Mouse (Mus musculus) lung, embryonic 14.5 days (tissue): ENCODE measurements at regions not wholly inside any gene's neighbourhood (a gene's known extent, or its start where the extent isn't known, plus 50 kb on each side); places are given as distances from the start of the nearest gene placed in this dataset.

Source experiments
- ATAC-seq: fragments of 200-750 bp; cut with Nextera tagmentation; 2 replicates; pipeline ENCODE4 v1.8.0; 2017; ENCODE audit warnings: mild to moderate bottlenecking, moderate TSS enrichment, moderate library complexity; ENCODE audit not compliant: insufficient read depth
- DNase-seq: peaks from one replicate; pipeline ENCODE4 v3.0.0-alpha.2; 2015
- H3K27ac ChIP-seq: fragments of 300-500 bp; sonication (generic); 2 replicates; pipeline ENCODE4 v1.5.1; 2014; ENCODE audit warnings: low read depth, mild to moderate bottlenecking, moderate library complexity
- H3K27me3 ChIP-seq: fragments of 300-500 bp; sonication (generic); 2 replicates; pipeline ENCODE4 v1.6.1; 2014; ENCODE audit warnings: low read length, control low read depth; ENCODE audit not compliant: insufficient read depth
- H3K36me3 ChIP-seq: fragments of 300-500 bp; sonication (generic); 2 replicates; pipeline ENCODE4 v1.6.1; 2014; ENCODE audit warnings: control low read depth; ENCODE audit not compliant: insufficient read depth
- H3K4me1 ChIP-seq: fragments of 300-500 bp; sonication (generic); 2 replicates; pipeline ENCODE4 v1.6.1; 2014; ENCODE audit warnings: antibody characterized with exemption, control low read depth; ENCODE audit not compliant: insufficient read depth
- H3K4me2 ChIP-seq: fragments of 300-500 bp; sonication (generic); 2 replicates; pipeline ENCODE4 v1.6.1; 2014; ENCODE audit warnings: mild to moderate bottlenecking
- H3K4me3 ChIP-seq: fragments of 300-500 bp; sonication (generic); 2 replicates; pipeline ENCODE4 v1.5.1; 2014; ENCODE audit warnings: low read depth, low read length
- H3K9ac ChIP-seq: fragments of 300-500 bp; sonication (generic); 2 replicates; pipeline ENCODE4 v1.6.1; 2014
- H3K9me3 ChIP-seq: fragments of 300-500 bp; sonication (generic); 2 replicates; pipeline ENCODE4 v1.6.1; 2016; ENCODE audit warnings: low read depth, low read length, control low read depth
- CTCF ChIP-seq: IDR thresholded peaks from 2 replicates; pipeline ENCODE4 v1.5.1; 2016; ENCODE audit warnings: antibody characterized with exemption, low read depth
- WGBS: fragments of 180-500 bp; shearing (Covaris S2); extraction: QIAGEN DNeasy Blood & Tissue Kit; methylation state at CpG from one replicate; pipeline ENCODE4 v1.1.7; 2014; 5-methylcytosine and 5-hydroxymethylcytosine counted together

DNA sequence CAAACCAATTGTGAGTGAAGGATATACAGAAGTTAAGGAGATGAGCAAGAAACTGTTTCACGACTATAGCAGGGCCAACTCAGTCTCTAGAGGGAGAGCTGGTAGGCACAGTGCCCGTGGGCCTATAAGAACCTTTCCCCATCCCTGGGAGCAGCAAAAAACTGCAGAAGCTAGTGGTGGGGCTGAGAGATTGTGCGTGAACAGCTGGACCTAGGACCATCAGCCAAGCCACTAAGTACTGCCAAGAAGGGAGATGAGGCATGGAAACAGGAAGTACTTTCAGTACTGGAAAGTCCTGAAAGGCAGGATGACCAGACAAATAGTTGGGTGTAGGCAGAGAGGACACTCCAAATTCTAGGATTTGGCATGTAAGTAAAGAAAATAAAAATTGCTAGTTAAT is 248.9 kb downstream of the Insc start:
- no peak for TF ChIP-seq CTCF
- 80% methylated on average over 3 of the region's 3 CpGs for whole genome bisulfite sequencing
- Histone ChIP-seq H3K36me3 (no peaks in the 10 kb centered on the region), H3K9me3 (no peaks in the 10 kb centered on the region), H3K4me3 (no peak overlapping the region), H3K4me1 (no peaks in the 10 kb centered on the region; the same call in 1 of the 2 replicates), H3K27me3 (no peaks in the 10 kb centered on the region), H3K9ac (no peak overlapping the region), H3K27ac (no peak overlapping the region), H3K4me2 (no peak overlapping the region)
- DNase-seq, result peak; percentile 51
- no peak for ATAC-seq

DNA sequence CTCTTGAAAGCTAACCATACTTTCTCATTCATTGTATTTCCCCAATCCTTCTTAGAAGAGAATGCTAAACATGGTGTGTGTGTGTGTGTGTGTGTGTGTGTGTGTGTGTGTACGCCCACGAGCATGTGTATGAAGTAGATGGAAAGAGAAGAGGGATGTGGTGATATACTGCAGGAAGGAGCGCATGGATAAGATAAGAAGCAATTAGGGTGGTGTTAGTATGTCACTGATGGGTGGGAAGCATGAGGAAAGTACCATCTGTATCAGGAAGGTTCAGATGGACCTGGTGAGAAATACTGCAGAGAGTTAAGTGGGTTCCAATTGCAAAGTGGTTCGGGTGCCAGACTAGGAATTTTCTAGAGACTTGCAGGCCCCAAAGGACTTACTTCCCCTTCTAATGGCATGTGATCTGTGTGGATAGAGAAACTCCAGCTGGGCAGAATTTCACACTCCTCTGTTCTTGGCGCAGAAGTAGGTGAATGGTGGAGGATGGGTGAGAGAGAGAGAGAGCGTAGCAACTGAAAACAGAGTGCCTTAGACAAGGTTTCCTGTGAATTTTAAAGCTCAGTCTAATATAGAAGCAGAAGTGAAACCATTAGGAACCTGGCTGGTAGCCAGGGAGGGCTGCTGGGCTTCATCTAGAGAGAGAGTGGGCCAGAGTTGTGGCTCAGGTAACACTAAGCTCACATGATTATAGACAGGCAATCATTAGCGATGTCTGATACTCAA is 257.5 kb downstream of the Insc start:
- Histone ChIP-seq H3K9me3 (no peaks in the 10 kb centered on the region), H3K4me2 (no peak overlapping the region), H3K9ac (no peak overlapping the region), H3K27ac (0 out of 2 replicates have a peak overlapping the region, but pooled peaks have one; percentile 43), H3K4me3 (no peak overlapping the region), H3K36me3 (no peaks in the 10 kb centered on the region), H3K4me1 (peaks cover 8% of the 10 kb centered on the region; the same call in 1 of the 2 replicates), H3K27me3 (no peaks in the 10 kb centered on the region)
- ATAC-seq (peak; percentile 84; the same call in 1 of the 2 replicates), DNase-seq (peak; percentile 79)
- no peak for TF ChIP-seq CTCF
- WGBS, result 36% methylated on average over 7 of the region's 7 CpGs

DNA sequence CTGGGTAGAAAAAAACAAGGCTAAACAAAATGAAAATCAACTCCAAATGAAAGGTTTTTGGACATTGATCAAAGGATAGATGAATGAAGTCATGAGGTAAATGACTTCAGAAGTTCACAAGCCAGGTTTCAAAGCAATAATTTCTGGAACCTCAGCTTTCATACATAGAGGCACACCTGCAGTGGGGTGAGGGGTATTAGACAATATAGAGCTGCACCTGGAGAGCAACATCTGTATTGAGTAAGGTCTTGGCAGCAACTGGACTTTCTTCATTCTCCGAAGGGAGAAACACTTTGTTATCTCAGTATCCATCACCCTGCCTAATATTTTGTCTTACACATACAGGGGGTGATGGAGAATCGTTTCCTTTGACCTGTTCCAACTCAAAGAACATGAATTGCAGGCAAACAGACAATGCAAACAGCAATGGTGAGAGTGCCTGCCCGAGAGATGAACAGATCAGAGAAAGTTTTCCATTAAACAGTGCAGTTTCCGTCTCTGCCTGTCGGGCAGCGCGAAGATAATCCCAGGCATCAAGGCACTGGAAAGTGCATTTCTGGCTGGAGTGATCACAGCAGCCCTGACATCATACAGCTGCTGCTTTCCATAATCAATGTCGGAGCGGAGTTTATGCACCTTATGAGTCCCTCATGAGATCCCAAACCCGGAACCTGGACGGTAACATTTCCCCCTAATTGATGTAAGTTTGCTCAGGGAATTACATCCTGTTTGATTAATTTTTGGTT is 270.9 kb downstream of the Insc start:
- WGBS, result 24% methylated on average over 11 of the region's 11 CpGs
- H3K27me3 ChIP-seq, result no peaks in the 10 kb centered on the region
- DNase-seq, result peak; percentile 52
- no peak overlapping the region for H3K27ac ChIP-seq
- H3K9me3 ChIP-seq, result no peaks in the 10 kb centered on the region
- H3K36me3 ChIP-seq, result no peaks in the 10 kb centered on the region
- no peak overlapping the region for H3K4me3 ChIP-seq
- peak; percentile 42; the same call in 1 of the 2 replicates for ATAC-seq
- H3K4me1 ChIP-seq, result peaks cover 5% of the 10 kb centered on the region
- no peak for TF ChIP-seq CTCF
- peak overlapping the region; percentile 31 for H3K4me2 ChIP-seq
- H3K9ac ChIP-seq, result no peak overlapping the region

DNA sequence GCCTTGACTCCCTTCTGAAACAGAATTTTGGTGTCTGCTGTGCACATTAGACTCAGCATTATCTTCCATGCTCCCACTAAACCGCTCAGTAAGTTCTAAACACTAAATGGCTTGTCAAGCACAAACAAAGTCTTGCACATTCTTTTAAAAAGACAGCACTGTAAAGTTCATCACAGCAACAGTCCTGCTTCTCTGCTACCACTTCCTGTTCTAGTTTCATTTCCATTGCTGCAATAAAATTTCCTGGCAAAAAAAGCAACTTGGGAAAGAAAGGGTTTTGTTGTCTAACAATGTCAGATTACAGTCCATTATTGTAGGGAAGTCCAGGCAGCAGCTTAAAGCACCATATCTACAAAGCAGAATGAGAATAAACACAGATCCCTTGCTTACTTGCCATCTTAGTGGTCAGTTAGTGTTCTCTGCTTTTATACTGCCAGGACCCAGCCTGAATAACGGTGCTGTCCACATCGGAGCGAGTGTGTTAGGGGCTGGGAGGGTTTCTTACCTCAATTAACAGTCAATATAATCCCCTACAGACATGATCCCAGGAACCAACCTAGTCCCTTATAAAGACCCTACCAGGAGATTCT is 276.0 kb downstream of the Insc start:
- H3K9ac ChIP-seq, result no peak overlapping the region
- no peaks in the 10 kb centered on the region for H3K36me3 ChIP-seq
- H3K9me3 ChIP-seq, result no peaks in the 10 kb centered on the region
- no peak overlapping the region for H3K4me3 ChIP-seq
- DNase-seq (peak; percentile 76), ATAC-seq (peak; percentile 71)
- no peak for TF ChIP-seq CTCF
- 43% methylated on average over 4 of the region's 4 CpGs for WGBS
- H3K27ac ChIP-seq, result peak overlapping the region; percentile 6
- H3K4me2 ChIP-seq, result no peak overlapping the region
- H3K4me1 ChIP-seq, result peaks cover 5% of the 10 kb centered on the region
- no peaks in the 10 kb centered on the region for H3K27me3 ChIP-seq

DNA sequence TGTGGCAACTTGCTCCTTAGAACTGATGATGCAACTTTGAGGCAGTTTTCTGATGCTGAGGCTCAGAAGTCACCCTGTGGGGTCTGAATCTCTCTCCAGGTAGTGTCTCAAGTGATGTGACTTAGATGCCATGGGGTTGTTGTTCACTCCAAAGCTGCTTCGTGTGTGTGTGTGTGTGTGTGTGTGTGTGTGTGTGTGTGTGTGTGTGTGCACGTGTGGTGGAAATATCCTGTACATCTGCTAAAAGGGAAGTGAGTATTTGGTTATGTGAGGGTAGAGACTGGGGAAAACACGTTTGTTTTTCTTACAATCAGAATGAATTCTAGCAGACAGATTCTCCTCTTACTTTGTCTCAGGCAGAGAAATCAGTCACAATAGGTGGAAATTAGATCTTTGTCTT is 276.5 kb downstream of the Insc start:
- Histone ChIP-seq H3K36me3 (no peaks in the 10 kb centered on the region), H3K4me1 (peaks cover 5% of the 10 kb centered on the region), H3K4me2 (no peak overlapping the region), H3K9ac (no peak overlapping the region), H3K27me3 (no peaks in the 10 kb centered on the region), H3K9me3 (no peaks in the 10 kb centered on the region), H3K27ac (peak overlapping the region; percentile 6; the same call in 1 of the 2 replicates), H3K4me3 (no peak overlapping the region)
- DNase-seq (no peak), ATAC-seq (no peak)
- WGBS, result 50% methylated on average over 3 of the region's 3 CpGs
- no peak for TF ChIP-seq CTCF

DNA sequence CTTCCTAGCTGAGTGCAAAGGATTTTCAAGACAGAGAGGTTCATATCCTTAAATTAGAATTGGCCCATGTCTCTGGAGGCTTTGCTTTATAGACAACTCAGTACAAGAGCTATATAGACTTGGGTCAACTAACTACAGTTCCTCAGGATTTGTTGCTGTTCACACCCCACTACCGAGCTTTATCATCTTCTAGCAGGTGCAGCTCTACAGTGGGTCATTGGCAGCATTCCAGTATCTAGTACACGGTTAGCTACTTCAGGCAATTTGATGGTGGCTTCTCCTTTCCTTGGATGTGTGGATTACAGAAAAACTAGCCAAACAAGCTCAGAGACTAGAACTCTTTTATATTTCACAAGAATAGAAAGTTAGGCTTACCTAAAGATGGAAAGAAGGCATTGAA is 282.3 kb downstream of the Insc start:
- Histone ChIP-seq H3K4me2 (no peak overlapping the region), H3K4me1 (no peaks in the 10 kb centered on the region), H3K9me3 (no peaks in the 10 kb centered on the region), H3K9ac (no peak overlapping the region), H3K36me3 (no peaks in the 10 kb centered on the region), H3K4me3 (no peak overlapping the region), H3K27me3 (no peaks in the 10 kb centered on the region), H3K27ac (no peak overlapping the region)
- WGBS, result 33% methylated on average over 2 of the region's 2 CpGs
- ATAC-seq (no peak), DNase-seq (no peak)
- TF ChIP-seq CTCF, result no peak

DNA sequence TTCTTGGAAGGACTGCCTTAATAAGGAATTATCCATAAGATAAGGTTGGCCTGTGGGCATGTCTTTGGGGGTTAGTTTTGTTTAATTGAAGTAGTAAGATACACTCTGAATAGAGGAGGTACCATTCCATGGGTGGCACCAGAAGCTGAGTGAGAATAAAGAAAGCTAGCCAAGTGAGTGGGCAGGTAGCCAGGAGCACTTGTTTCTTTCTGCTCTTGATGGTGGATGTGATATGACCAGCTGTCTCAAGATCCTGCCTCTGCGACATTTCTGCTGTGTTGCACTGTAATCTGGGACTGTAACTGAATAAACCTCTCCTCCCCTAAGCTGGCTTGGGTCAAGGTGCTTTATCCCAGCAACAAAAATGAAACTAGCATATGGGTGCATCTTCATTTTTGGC is 284.2 kb downstream of the Insc start:
- no peaks in the 10 kb centered on the region for H3K9me3 ChIP-seq
- H3K4me2 ChIP-seq, result no peak overlapping the region
- no peaks in the 10 kb centered on the region for H3K4me1 ChIP-seq
- TF ChIP-seq CTCF, result no peak
- peak; percentile 25 for DNase-seq
- H3K27ac ChIP-seq, result no peak overlapping the region
- no peaks in the 10 kb centered on the region for H3K27me3 ChIP-seq
- no peak for ATAC-seq
- no peak overlapping the region for H3K9ac ChIP-seq
- H3K4me3 ChIP-seq, result no peak overlapping the region
- H3K36me3 ChIP-seq, result no peaks in the 10 kb centered on the region
- 29% methylated on average over 1 of the region's 1 CpGs for WGBS
